Mouse (Mus musculus) telencephalon, adult 2 months (tissue): ENCODE data around the gene Gemin2.
"Not testable (repeated sequence)": the region's sequence is repeated elsewhere in the genome, so short reads cannot be mapped to it uniquely, and the experiment has no call there.

Experiments
- DNase-seq: peaks from one replicate; pipeline ENCODE4 v3.0.0-alpha.2; 2011; ENCODE audit warnings: low read depth, low spot score

Gene Gemin2

GRCm38 (mm10) chr12:59013234-59013633, at the start of gene Gemin2:
Gene Gemin2 (plus strand): TSS chr12:59013393.
- peak; percentile 87 for DNase-seq

- DNase-seq = no peak
Measured at GRCm38 (mm10) chr12:58964583-58964982, 48.6 kb upstream of the Gemin2 start.

GRCm38 (mm10) chr12:58976966-58977365, 36.2 kb upstream of the Gemin2 start:
- no peak for DNase-seq

GRCm38 (mm10) chr12:58981178-58981661, 32.0 kb upstream of the Gemin2 start:
- DNase-seq = not testable (repeated sequence)

- DNase-seq = no peak
Measured at GRCm38 (mm10) chr12:58985766-58986165, 27.4 kb upstream of the Gemin2 start.

- DNase-seq = no peak
Measured at GRCm38 (mm10) chr12:59010482-59010881, 2.7 kb upstream of the Gemin2 start.

GRCm38 (mm10) chr12:59011275-59011843, 1.8 kb upstream of the Gemin2 start:
- DNase-seq = no peak

- DNase-seq = peak; percentile 97
Measured at GRCm38 (mm10) chr12:59011844-59012709, 1.1 kb upstream of the Gemin2 start, which contains the start of gene Sec23a. Gene Sec23a (minus strand): TSS chr12:59012017.

GRCm38 (mm10) chr12:59012710-59013091, 492 bp upstream of the Gemin2 start:
- no peak for DNase-seq

- DNase-seq = no peak
Measured at GRCm38 (mm10) chr12:59017970-59018369, 4.8 kb downstream of the Gemin2 start.

- DNase-seq = no peak
Measured at GRCm38 (mm10) chr12:59019891-59020290, 6.7 kb downstream of the Gemin2 start.

- no peak for DNase-seq
Measured at GRCm38 (mm10) chr12:59021306-59021705, 8.1 kb downstream of the Gemin2 start.

GRCm38 (mm10) chr12:59032101-59032500, 18.9 kb downstream of the Gemin2 start:
- no peak for DNase-seq

- no peak for DNase-seq
Measured at GRCm38 (mm10) chr12:59039162-59039970, 26.2 kb downstream of the Gemin2 start.

- peak; percentile 6 for DNase-seq
Measured at GRCm38 (mm10) chr12:59039971-59040844, 27.0 kb downstream of the Gemin2 start.

- DNase-seq = no peak
Measured at GRCm38 (mm10) chr12:59040851-59041250, 27.7 kb downstream of the Gemin2 start.

- DNase-seq = no peak
Measured at GRCm38 (mm10) chr12:59052470-59052869, 39.3 kb downstream of the Gemin2 start.

GRCm38 (mm10) chr12:59053166-59053565, 40.0 kb downstream of the Gemin2 start:
- no peak for DNase-seq

- DNase-seq = no peak
Measured at GRCm38 (mm10) chr12:59053976-59054375, 40.8 kb downstream of the Gemin2 start.

- DNase-seq = no peak
Measured at GRCm38 (mm10) chr12:59055196-59055850, 42.1 kb downstream of the Gemin2 start.
